Mouse (Mus musculus) CH12.LX (cell line): ENCODE data around the gene Luzp1.

Experiments
- EP300 ChIP-seq: IDR thresholded peaks from 2 replicates; pipeline ENCODE4 v1.6.1; 2011; ENCODE audit warnings: low read length, improper control_type of control experiment
- MAFK ChIP-seq: IDR thresholded peaks from 2 replicates; pipeline ENCODE4 v1.6.1; 2011; ENCODE audit warnings: low read length, improper control_type of control experiment; ENCODE audit not compliant: insufficient replicate concordance
- MEF2A ChIP-seq: IDR thresholded peaks from 2 replicates; pipeline ENCODE4 v1.6.1; 2014; ENCODE audit warnings: low read depth, mild to moderate bottlenecking, inconsistent platforms, low read length, improper control_type of control experiment, borderline replicate concordance
- ZKSCAN1 ChIP-seq: IDR thresholded peaks from 2 replicates; pipeline ENCODE4 v1.6.1; 2012; ENCODE audit warnings: low read depth, inconsistent platforms, low read length, improper control_type of control experiment, borderline replicate concordance

- TF ChIP-seq MEF2A = no peak
- TF ChIP-seq ZKSCAN1 = no peak
- no peak for TF ChIP-seq EP300
- no peak for TF ChIP-seq MAFK
Measured at GRCm38 (mm10) chr4:136518141-136518540, 48.6 kb downstream of the Luzp1 start.
